Mouse (Mus musculus) lung, adult 2 months (tissue): Measurements from ENCODE around the gene Gtf2h2. TPM values are rescaled to one million over a fixed set of nuclear protein-coding genes. Genes with fewer than 3 reads are reported as not detected.
A peak's percentile ranks its signal among the peaks of the same experiment; 100 is the strongest.
"Not testable (repeated sequence)": the region's sequence is repeated elsewhere in the genome, so short reads cannot be mapped to it uniquely, and the experiment has no call there.

Experiments used
- DNase-seq: peaks from one replicate; pipeline ENCODE4 v3.0.0; 2022
- H3K4me1 ChIP-seq: fragments of 200-500 bp; 2 replicates; pipeline ENCODE4 v1.6.1; 2011; ENCODE audit warnings: low read length; ENCODE audit not compliant: control insufficient read depth, insufficient read depth
- H3K4me3 ChIP-seq: fragments of 200-500 bp; replicated peaks from 2 replicates; pipeline ENCODE3; 2011; ENCODE audit warnings: low read depth, mild to moderate bottlenecking, control low read depth, low read length; ENCODE audit errors: extremely low read depth
- CTCF ChIP-seq: fragments of 200-500 bp; IDR thresholded peaks from 2 replicates; pipeline ENCODE4 v1.5.1; 2011; ENCODE audit warnings: mild to moderate bottlenecking, low read length, control low read depth; ENCODE audit not compliant: insufficient read depth
- POLR2A ChIP-seq: fragments of 200-500 bp; IDR thresholded peaks from 2 replicates; pipeline ENCODE4 v1.6.1; 2011; ENCODE audit warnings: low read depth, mild to moderate bottlenecking, control low read depth, low read length, borderline replicate concordance; ENCODE audit errors: extremely low read depth
- WGBS: fragments of 180-500 bp; shearing (Covaris S2); methylation state at CpG from one replicate; pipeline ENCODE4 v1.1.7; 2018; 5-methylcytosine and 5-hydroxymethylcytosine counted together
- polyA plus RNA-seq: library from polyadenylated mRNA; depleted of rRNA; stranded (reverse); fragments of >200 nt; gene quantifications from 2 replicates; pipeline ENCODE4 v1.2.3, GENCODE M21; 2012

Gtf2h2 gene
- polyA plus RNA-seq, 1 experiment: 17.2 TPM

- no peak for DNase-seq
- no peaks in the 10 kb centered on the region; the same call in none of the 2 replicates for H3K4me1 ChIP-seq
- no peak overlapping the region for H3K4me3 ChIP-seq
- WGBS: 62% methylated on average over 6 of the region's 6 CpGs
- TF ChIP-seq POLR2A (no peak), CTCF (no peak)
Measured at GRCm38 (mm10) chr13:100518191-100518590, 25.8 kb upstream of the Gtf2h2 start.

DNA sequence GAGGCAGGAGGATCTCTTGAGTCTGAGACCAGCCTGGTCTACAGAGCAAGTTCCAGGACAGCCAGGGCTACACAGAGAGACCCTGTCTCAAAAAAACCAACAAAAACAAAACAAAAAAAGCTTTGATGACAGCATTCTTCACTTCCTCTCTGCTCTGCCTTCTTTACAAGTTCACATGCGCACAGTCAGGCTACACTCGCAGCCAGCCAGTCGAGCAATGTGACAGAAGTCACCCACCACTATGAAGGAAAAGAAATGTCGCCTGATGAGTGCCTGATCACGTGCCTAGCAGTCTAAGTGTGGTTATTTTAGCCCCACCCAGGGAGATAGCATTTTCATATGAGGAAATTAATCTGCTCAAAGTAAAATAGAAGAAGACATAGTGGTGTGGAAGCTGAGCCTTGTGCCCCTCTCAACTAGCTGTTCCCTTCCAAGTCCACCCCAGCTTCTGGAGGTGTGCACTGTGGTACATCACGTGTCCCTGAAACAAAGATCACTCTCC is 25.3 kb upstream of the Gtf2h2 start:
- TF ChIP-seq POLR2A (no peak), CTCF (no peak)
- WGBS: 69% methylated on average over 6 of the region's 6 CpGs
- Histone ChIP-seq H3K4me1 (no peaks in the 10 kb centered on the region; the same call in none of the 2 replicates), H3K4me3 (no peak overlapping the region)
- no peak for DNase-seq

DNA sequence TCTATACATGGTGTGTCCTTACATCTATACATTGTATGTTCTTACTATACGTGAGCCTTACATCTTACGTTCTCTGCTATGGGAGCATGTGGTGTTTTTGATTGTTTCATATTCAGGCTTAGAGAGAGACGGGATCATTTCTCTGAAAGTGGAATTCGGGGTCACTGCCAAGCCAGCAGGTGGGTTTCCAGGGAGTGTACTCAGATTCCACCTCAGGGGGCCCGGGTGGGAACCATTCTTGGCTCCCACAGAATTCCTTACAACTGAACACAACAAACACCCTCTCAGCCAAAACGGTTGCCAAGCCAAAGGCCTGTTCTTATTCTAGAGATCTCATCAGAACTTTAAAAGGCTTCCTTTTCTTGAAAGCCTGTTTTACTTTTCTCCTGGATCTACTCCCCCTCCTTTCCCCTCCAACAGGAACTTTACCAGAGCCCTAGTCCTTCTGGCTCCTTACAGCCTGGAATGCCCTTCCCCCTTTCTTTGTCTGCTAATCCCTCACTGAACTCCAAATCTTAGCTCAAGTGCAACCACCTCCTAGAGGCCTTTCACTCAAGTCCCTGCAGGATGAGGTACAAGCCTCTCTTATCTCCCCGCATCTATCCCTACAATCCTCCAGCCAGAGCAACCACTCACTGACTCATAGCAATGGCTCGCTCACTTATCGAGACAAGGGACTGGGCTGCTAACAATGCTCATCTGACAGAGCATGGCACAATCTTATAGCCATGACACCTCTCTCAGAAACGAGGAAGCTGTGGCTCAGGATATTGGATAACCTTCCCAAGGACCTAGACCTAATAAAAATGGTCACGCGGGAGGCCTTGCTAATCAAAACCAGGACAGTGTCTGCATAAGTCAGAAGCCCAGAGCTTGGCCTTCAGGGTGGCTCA is 24.1 kb upstream of the Gtf2h2 start:
- H3K4me1 ChIP-seq: peaks cover 2% of the 10 kb centered on the region
- 56% methylated on average over 12 of the region's 12 CpGs for WGBS
- DNase-seq: no peak
- no peak overlapping the region for H3K4me3 ChIP-seq
- TF ChIP-seq POLR2A (no peak), CTCF (no peak)

GRCm38 (mm10) chr13:100512792-100513191 is 20.4 kb upstream of the Gtf2h2 start:
- H3K4me1 ChIP-seq: peaks cover 5% of the 10 kb centered on the region
- 78% methylated on average over 2 of the region's 2 CpGs for WGBS
- no peak for DNase-seq
- H3K4me3 ChIP-seq: no peak overlapping the region
- TF ChIP-seq CTCF (no peak), POLR2A (no peak)

GRCm38 (mm10) chr13:100511860-100512364 is 19.5 kb upstream of the Gtf2h2 start:
- peaks cover 5% of the 10 kb centered on the region; the same call in 1 of the 2 replicates for H3K4me1 ChIP-seq
- 36% methylated on average over 4 of the region's 4 CpGs for WGBS
- TF ChIP-seq CTCF (no peak), POLR2A (no peak)
- no peak for DNase-seq
- no peak overlapping the region for H3K4me3 ChIP-seq

GRCm38 (mm10) chr13:100511146-100511859 is 18.9 kb upstream of the Gtf2h2 start:
- 49% methylated on average over 7 of the region's 7 CpGs for WGBS
- no peak for TF ChIP-seq CTCF
- TF ChIP-seq POLR2A: no peak

GRCm38 (mm10) chr13:100499625-100500024 is 7.2 kb upstream of the Gtf2h2 start:
- not testable (repeated sequence) for H3K4me1 ChIP-seq, DNase-seq, H3K4me3 ChIP-seq

More at GRCm38 (mm10) chr13:100511146-100511859, 18.9 kb upstream of the Gtf2h2 start:
- DNase-seq: peak; percentile 60
- Histone ChIP-seq H3K4me3 (no peak overlapping the region), H3K4me1 (peaks cover 5% of the 10 kb centered on the region; the same call in 1 of the 2 replicates)

DNA sequence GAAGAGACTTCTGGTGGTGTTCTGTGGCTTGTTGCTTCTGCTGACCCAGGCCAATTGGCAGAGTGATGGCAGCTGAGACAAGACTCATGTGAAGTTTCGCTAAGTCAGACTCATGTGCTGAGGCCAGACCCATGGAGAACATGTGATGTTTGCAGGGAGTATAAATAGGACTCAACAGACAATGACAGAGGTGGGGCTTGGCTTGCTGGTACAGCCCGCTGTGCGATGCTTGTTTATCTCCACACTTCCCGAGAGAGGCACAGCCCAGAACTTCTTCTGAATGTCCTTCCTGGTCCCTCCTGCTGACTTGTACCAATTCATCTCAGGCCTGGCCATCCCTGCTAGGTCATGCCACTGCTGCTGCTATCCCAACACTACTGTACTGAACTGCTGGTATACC is 3.0 kb upstream of the Gtf2h2 start:
- DNase-seq: no peak
- H3K4me3 ChIP-seq: no peak overlapping the region
- 45% methylated on average over 4 of the region's 4 CpGs for WGBS
- TF ChIP-seq CTCF: no peak
- 0 out of 2 replicates have a peak, but pooled peaks have one; percentile 12 for TF ChIP-seq POLR2A
- no peaks in the 10 kb centered on the region; the same call in 1 of the 2 replicates for H3K4me1 ChIP-seq

DNA sequence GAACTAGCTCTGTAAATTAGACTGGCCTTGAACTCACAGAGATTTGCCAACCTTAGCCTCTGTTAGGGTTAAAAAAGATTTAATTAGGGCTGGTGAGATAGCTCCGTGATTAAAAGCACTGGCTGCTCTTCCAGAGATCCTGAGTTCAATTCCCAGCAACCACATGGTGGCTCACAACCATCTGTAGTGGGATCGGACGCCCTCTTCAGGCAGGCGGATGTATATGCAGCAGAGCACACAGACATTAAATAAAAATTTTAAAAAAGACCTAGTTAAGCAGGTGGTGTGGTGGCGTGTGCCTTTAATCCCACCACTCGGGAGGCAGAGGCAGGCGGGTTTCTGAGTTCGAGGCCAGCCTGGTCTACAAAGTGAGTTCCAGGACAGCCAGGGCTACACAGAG is 2.0 kb upstream of the Gtf2h2 start:
- DNase-seq, H3K4me1 ChIP-seq, H3K4me3 ChIP-seq: not testable (repeated sequence)
- 72% methylated on average over 8 of the region's 8 CpGs for WGBS
- 0 out of 2 replicates have a peak, but pooled peaks have one; percentile 0 for TF ChIP-seq CTCF

- 46% methylated on average over 8 of the region's 8 CpGs for WGBS
Measured at GRCm38 (mm10) chr13:100493313-100493712, 934 bp upstream of the Gtf2h2 start.

More at GRCm38 (mm10) chr13:100493313-100493712, 934 bp upstream of the Gtf2h2 start:
- no peak for DNase-seq
- Histone ChIP-seq H3K4me3 (no peak overlapping the region), H3K4me1 (no peaks in the 10 kb centered on the region; the same call in 1 of the 2 replicates)
- no peak for TF ChIP-seq POLR2A
